Mouse (Mus musculus): ENCODE data around the gene Slc48a1.

Slc48a1 gene

DNA sequence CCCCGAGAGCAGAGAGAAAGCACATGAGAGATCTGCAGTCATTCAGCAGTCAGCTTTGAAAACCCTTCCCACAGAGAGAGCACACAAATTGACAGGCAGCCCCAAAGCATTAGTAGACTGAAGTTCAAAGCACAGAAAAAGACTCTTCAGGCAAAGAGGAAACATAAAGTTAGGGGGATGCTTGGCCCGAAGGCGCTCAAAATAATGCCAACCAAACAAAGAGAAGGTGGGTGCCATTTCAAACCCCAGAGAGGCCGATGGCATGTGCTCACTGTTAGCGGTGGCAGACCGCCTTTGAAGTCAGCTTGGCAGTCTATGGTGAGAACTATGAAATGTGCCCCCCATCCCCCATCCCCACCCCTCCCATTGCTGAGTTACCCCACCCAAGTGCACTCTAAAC lies 63.7 kb downstream of the Slc48a1 start:
- DNase-seq (ENCODE audit: low read depth, low spot score), result no peak
